Mouse (Mus musculus) urinary bladder, postnatal 25 days (tissue): ENCODE data around the gene Kpna3.
A peak's percentile ranks its signal among the peaks of the same experiment; 100 is the strongest.
"Not testable (repeated sequence)": the region's sequence is repeated elsewhere in the genome, so short reads cannot be mapped to it uniquely, and the experiment has no call there.

ENCODE experiments used
- DNase-seq: peaks from one replicate; pipeline ENCODE4 v3.0.0; 2022; ENCODE audit warnings: low spot score

Kpna3 gene

GRCm38 (mm10) chr14:61439661-61440559 lies at the start of gene Kpna3:
Gene Kpna3, minus strand, starts transcription at chr14:61439874.
- DNase-seq = peak; percentile 85

GRCm38 (mm10) chr14:61460365-61460764 lies 20.7 kb upstream of the Kpna3 start:
- no peak for DNase-seq

- no peak for DNase-seq
These were observed 17.8 kb upstream of the Kpna3 start for GRCm38 (mm10) chr14:61457468-61457867.

- no peak for DNase-seq
These were observed 15.9 kb upstream of the Kpna3 start for GRCm38 (mm10) chr14:61455571-61455970.

GRCm38 (mm10) chr14:61453032-61453431 lies 13.4 kb upstream of the Kpna3 start:
- DNase-seq = no peak

- no peak for DNase-seq
These were observed 12.8 kb upstream of the Kpna3 start for GRCm38 (mm10) chr14:61452481-61452880.

- no peak for DNase-seq
These were observed 8.1 kb upstream of the Kpna3 start for GRCm38 (mm10) chr14:61447775-61448174.

GRCm38 (mm10) chr14:61439141-61439660 lies 473 bp downstream of the Kpna3 start:
- DNase-seq = peak; percentile 46

- DNase-seq = no peak
These were observed 1.3 kb downstream of the Kpna3 start for GRCm38 (mm10) chr14:61438171-61438945.

GRCm38 (mm10) chr14:61436866-61437265 lies 2.8 kb downstream of the Kpna3 start:
- DNase-seq = no peak

- DNase-seq = no peak
These were observed 11.4 kb downstream of the Kpna3 start for GRCm38 (mm10) chr14:61428126-61428787.

GRCm38 (mm10) chr14:61427095-61427494 lies 12.6 kb downstream of the Kpna3 start:
- not testable (repeated sequence) for DNase-seq

GRCm38 (mm10) chr14:61425080-61425665 lies 14.5 kb downstream of the Kpna3 start:
- DNase-seq = no peak

- DNase-seq = no peak
These were observed 24.0 kb downstream of the Kpna3 start for GRCm38 (mm10) chr14:61415719-61416118.

- DNase-seq = no peak
These were observed 24.4 kb downstream of the Kpna3 start for GRCm38 (mm10) chr14:61415311-61415710.

- no peak for DNase-seq
These were observed 24.9 kb downstream of the Kpna3 start for GRCm38 (mm10) chr14:61414808-61415207.

- DNase-seq = no peak
These were observed 25.5 kb downstream of the Kpna3 start for GRCm38 (mm10) chr14:61414199-61414598.

GRCm38 (mm10) chr14:61413686-61414085 lies 26.0 kb downstream of the Kpna3 start:
- DNase-seq = no peak

- no peak for DNase-seq
These were observed 29.7 kb downstream of the Kpna3 start for GRCm38 (mm10) chr14:61410020-61410419.

- no peak for DNase-seq
These were observed 32.6 kb downstream of the Kpna3 start for GRCm38 (mm10) chr14:61407055-61407454.

GRCm38 (mm10) chr14:61405761-61406160 lies 33.9 kb downstream of the Kpna3 start:
- no peak for DNase-seq

- no peak for DNase-seq
These were observed 34.7 kb downstream of the Kpna3 start for GRCm38 (mm10) chr14:61404941-61405340.
